Mouse (Mus musculus): ENCODE results near the gene En2. TPM values are rescaled to one million over a fixed set of nuclear protein-coding genes. Genes with fewer than 3 reads are reported as not detected.

En2 gene
- total and polyA plus RNA-seq, 2 experiments from 2014 or later, result 0.86 to 62.0 TPM

GRCm38 (mm10) chr5:28136438-28136837 lies 29.1 kb upstream of the En2 start:
- Histone ChIP-seq H3K27me3 (ENCODE audit: insufficient read depth, low read length) (no peaks in the 10 kb centered on the region), H3K27ac (ENCODE audit: low read depth, low read length) (no peak overlapping the region), H3K9ac (replicated peaks; ENCODE audit: low read length, poor library complexity, severe bottlenecking) (no peak overlapping the region), H3K4me2 (ENCODE audit: low read depth, low read length, poor library complexity, severe bottlenecking) (no peak overlapping the region), H3K4me3 (ENCODE audit: low read depth, low read length) (no peak overlapping the region), H3K4me1 (ENCODE audit: insufficient read depth, low read length) (no peaks in the 10 kb centered on the region), H3K36me3 (ENCODE audit: insufficient read depth, low read length) (no peaks in the 10 kb centered on the region), H3K9me3 (ENCODE audit: low read length) (no peaks in the 10 kb centered on the region)
- 41% methylated on average over 2 of the region's 2 CpGs for WGBS
- TF ChIP-seq CTCF (IDR thresholded peaks at IDR 0.05), result no peak
- ATAC-seq (ENCODE audit: low FRiP score) (0 out of 2 replicates have a peak, but pooled peaks have one; percentile 38), DNase-seq (ENCODE audit: low spot score) (peak; percentile 74)

GRCm38 (mm10) chr5:28144555-28144954 lies 20.9 kb upstream of the En2 start:
- H3K27ac ChIP-seq (ENCODE audit: low read depth, low read length), result no peak overlapping the region
- TF ChIP-seq CTCF (IDR thresholded peaks at IDR 0.05), result no peak

GRCm38 (mm10) chr5:28146018-28146417 lies 19.5 kb upstream of the En2 start:
- Histone ChIP-seq H3K36me3 (ENCODE audit: insufficient read depth, low read length) (no peaks in the 10 kb centered on the region), H3K9ac (replicated peaks; ENCODE audit: low read length, poor library complexity, severe bottlenecking) (no peak overlapping the region), H3K4me1 (ENCODE audit: insufficient read depth, low read length) (no peaks in the 10 kb centered on the region), H3K4me3 (ENCODE audit: low read depth, low read length) (no peak overlapping the region), H3K4me2 (ENCODE audit: low read depth, low read length, poor library complexity, severe bottlenecking) (no peak overlapping the region), H3K27ac (ENCODE audit: low read depth, low read length) (no peak overlapping the region), H3K9me3 (ENCODE audit: low read length) (no peaks in the 10 kb centered on the region), H3K27me3 (ENCODE audit: insufficient read depth, low read length) (no peaks in the 10 kb centered on the region)
- WGBS, result 87% methylated on average over 8 of the region's 8 CpGs
- ATAC-seq (ENCODE audit: low FRiP score) (no peak), DNase-seq (ENCODE audit: low spot score) (no peak)
- TF ChIP-seq CTCF (IDR thresholded peaks at IDR 0.05), result no peak

More at GRCm38 (mm10) chr5:28144555-28144954, 20.9 kb upstream of the En2 start:
- H3K9ac ChIP-seq (replicated peaks; ENCODE audit: low read length, poor library complexity, severe bottlenecking), result no peak overlapping the region
- DNase-seq (ENCODE audit: low spot score), result no peak
- no peak overlapping the region for H3K4me2 ChIP-seq (ENCODE audit: low read depth, low read length, poor library complexity, severe bottlenecking)
- no peaks in the 10 kb centered on the region for H3K4me1 ChIP-seq (ENCODE audit: insufficient read depth, low read length)
- H3K36me3 ChIP-seq (ENCODE audit: insufficient read depth, low read length), result no peaks in the 10 kb centered on the region
- H3K9me3 ChIP-seq (ENCODE audit: low read length), result no peaks in the 10 kb centered on the region
- no peak for ATAC-seq (ENCODE audit: low FRiP score)
- no peak overlapping the region for H3K4me3 ChIP-seq (ENCODE audit: low read depth, low read length)
- no peaks in the 10 kb centered on the region for H3K27me3 ChIP-seq (ENCODE audit: insufficient read depth, low read length)

- WGBS, result 40% methylated on average over 3 of the region's 3 CpGs
- Histone ChIP-seq H3K9me3 (ENCODE audit: low read length) (no peaks in the 10 kb centered on the region), H3K4me2 (ENCODE audit: low read depth, low read length, poor library complexity, severe bottlenecking) (no peak overlapping the region), H3K9ac (replicated peaks; ENCODE audit: low read length, poor library complexity, severe bottlenecking) (no peak overlapping the region), H3K4me3 (ENCODE audit: low read depth, low read length) (no peak overlapping the region), H3K4me1 (ENCODE audit: insufficient read depth, low read length) (no peaks in the 10 kb centered on the region), H3K36me3 (ENCODE audit: insufficient read depth, low read length) (no peaks in the 10 kb centered on the region), H3K27ac (ENCODE audit: low read depth, low read length) (no peak overlapping the region), H3K27me3 (ENCODE audit: insufficient read depth, low read length) (no peaks in the 10 kb centered on the region)
- DNase-seq (ENCODE audit: low spot score), result no peak
- ATAC-seq (ENCODE audit: low FRiP score), result no peak
- TF ChIP-seq CTCF (IDR thresholded peaks at IDR 0.05), result no peak
Observed at GRCm38 (mm10) chr5:28148473-28148872, 17.0 kb upstream of the En2 start.

GRCm38 (mm10) chr5:28149436-28149835 lies 16.1 kb upstream of the En2 start:
- 79% methylated on average over 3 of the region's 3 CpGs for WGBS
- Histone ChIP-seq H3K27me3 (ENCODE audit: insufficient read depth, low read length) (no peaks in the 10 kb centered on the region), H3K9ac (replicated peaks; ENCODE audit: low read length, poor library complexity, severe bottlenecking) (no peak overlapping the region), H3K4me3 (ENCODE audit: low read depth, low read length) (no peak overlapping the region), H3K27ac (ENCODE audit: low read depth, low read length) (no peak overlapping the region), H3K36me3 (ENCODE audit: insufficient read depth, low read length) (no peaks in the 10 kb centered on the region), H3K4me1 (ENCODE audit: insufficient read depth, low read length) (no peaks in the 10 kb centered on the region), H3K4me2 (ENCODE audit: low read depth, low read length, poor library complexity, severe bottlenecking) (no peak overlapping the region), H3K9me3 (ENCODE audit: low read length) (no peaks in the 10 kb centered on the region)
- peak; percentile 31 for DNase-seq (ENCODE audit: low spot score)
- TF ChIP-seq CTCF (IDR thresholded peaks at IDR 0.05), result no peak
- ATAC-seq (ENCODE audit: low FRiP score), result no peak

GRCm38 (mm10) chr5:28157044-28157730 lies 8.3 kb upstream of the En2 start:
- no peaks in the 10 kb centered on the region for H3K36me3 ChIP-seq (ENCODE audit: insufficient read depth, low read length)
- peak overlapping the region; percentile 50 for H3K4me2 ChIP-seq (ENCODE audit: low read depth, low read length, poor library complexity, severe bottlenecking)
- DNase-seq (ENCODE audit: low spot score) (no peak), ATAC-seq (ENCODE audit: low FRiP score) (no peak)
- H3K27ac ChIP-seq (ENCODE audit: low read depth, low read length), result no peak overlapping the region
- peaks cover 23% of the 10 kb centered on the region for H3K27me3 ChIP-seq (ENCODE audit: insufficient read depth, low read length)
- H3K9me3 ChIP-seq (ENCODE audit: low read length), result no peaks in the 10 kb centered on the region
- H3K4me3 ChIP-seq (ENCODE audit: low read depth, low read length), result no peak overlapping the region
- peaks cover 16% of the 10 kb centered on the region; the same call in 1 of the 2 replicates for H3K4me1 ChIP-seq (ENCODE audit: insufficient read depth, low read length)
- H3K9ac ChIP-seq (replicated peaks; ENCODE audit: low read length, poor library complexity, severe bottlenecking), result no peak overlapping the region
- WGBS, result 18% methylated on average over 9 of the region's 9 CpGs
- no peak for TF ChIP-seq CTCF (IDR thresholded peaks at IDR 0.05)

Data from midbrain, postnatal 0 days (tissue).